Mouse (Mus musculus): ENCODE data around the gene Stab2. TPM values are rescaled to one million over a fixed set of nuclear protein-coding genes. Genes with fewer than 3 reads are reported as not detected.

The Stab2 gene
- polyA plus RNA-seq, 1 experiment from 2014 or later, result 0.04 TPM

DNA sequence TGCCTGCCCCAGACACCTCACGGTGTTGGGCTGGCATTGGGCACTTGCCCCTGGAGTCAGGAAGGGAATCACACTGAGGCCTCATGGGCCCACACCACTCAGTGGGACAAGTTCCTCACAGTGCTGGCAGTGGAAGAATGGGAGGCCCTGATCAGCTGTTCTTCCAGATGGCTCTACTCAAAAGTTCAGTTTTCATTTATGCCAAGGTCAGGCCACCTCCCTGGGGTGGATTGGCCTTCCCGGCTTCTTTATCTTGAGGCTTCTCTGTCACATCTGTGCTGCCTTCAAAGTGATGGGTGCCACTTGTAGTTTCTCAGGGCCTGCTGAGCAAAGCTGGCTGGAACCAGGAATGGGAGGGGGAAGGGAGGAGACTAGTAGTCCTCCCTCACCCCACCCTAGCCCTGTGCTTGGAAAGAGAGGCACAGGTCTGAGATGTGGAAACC lies 214.3 kb downstream of the Stab2 start:
- Histone ChIP-seq H3K27me3 (replicated peaks; ENCODE audit: control insufficient read depth, insufficient read depth, low read length) (no peaks in the 10 kb centered on the region), H3K4me2 (ENCODE audit: low read length) (no peak overlapping the region), H3K9me3 (ENCODE audit: control insufficient read depth, low read length) (no peaks in the 10 kb centered on the region), H3K4me1 (ENCODE audit: control insufficient read depth, insufficient read depth, low read depth, low read length) (no peaks in the 10 kb centered on the region), H3K4me3 (ENCODE audit: low read length) (no peak overlapping the region), H3K36me3 (ENCODE audit: control insufficient read depth, insufficient read depth, low read length) (no peaks in the 10 kb centered on the region), H3K9ac (ENCODE audit: low read depth, low read length) (no peak overlapping the region), H3K27ac (ENCODE audit: low read depth, low read length) (peak overlapping the region; percentile 48; the same call in 1 of the 2 replicates)
- WGBS, result 71% methylated on average over 2 of the region's 2 CpGs
- no peak for ATAC-seq

DNA sequence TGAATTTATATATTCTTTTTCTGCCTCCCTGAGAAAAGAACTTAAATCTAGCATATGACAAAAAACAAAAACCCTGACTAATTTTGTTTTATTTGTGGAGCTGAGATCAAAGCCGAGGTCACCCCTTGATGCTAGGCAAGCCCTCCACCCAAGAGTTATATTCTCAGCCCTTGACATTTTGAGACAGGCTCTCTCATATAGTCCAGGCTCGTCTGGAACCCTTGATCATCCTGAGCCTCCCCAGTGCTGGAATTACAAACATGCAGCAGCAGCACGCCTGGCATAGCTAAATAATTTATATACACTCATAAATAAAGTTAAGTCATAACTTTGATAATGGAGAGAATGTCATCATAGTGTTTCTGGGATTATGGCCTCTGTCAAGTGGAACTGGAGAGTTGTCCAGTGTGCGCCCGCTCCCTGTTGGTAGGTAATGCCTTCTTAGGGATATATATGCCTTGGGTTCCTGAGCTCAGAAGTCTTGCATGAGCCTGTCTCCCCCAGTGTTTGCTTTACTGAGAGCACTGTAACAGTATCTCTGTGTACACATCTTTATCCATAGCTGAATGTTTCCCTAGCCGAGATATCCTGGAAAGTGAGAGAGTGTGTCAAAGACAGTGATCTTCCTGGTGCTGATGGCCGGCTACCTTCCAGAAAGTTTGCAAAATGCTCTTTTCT lies 216.2 kb downstream of the Stab2 start:
- no peaks in the 10 kb centered on the region for H3K4me1 ChIP-seq (ENCODE audit: control insufficient read depth, insufficient read depth, low read depth, low read length)
- WGBS, result 85% methylated on average over 7 of the region's 7 CpGs
- no peak overlapping the region for H3K4me3 ChIP-seq (ENCODE audit: low read length)
- no peaks in the 10 kb centered on the region for H3K36me3 ChIP-seq (ENCODE audit: control insufficient read depth, insufficient read depth, low read length)
- H3K27ac ChIP-seq (ENCODE audit: low read depth, low read length), result no peak overlapping the region
- H3K4me2 ChIP-seq (ENCODE audit: low read length), result no peak overlapping the region
- no peak overlapping the region for H3K9ac ChIP-seq (ENCODE audit: low read depth, low read length)
- ATAC-seq, result no peak
- no peaks in the 10 kb centered on the region for H3K27me3 ChIP-seq (replicated peaks; ENCODE audit: control insufficient read depth, insufficient read depth, low read length)
- H3K9me3 ChIP-seq (ENCODE audit: control insufficient read depth, low read length), result no peaks in the 10 kb centered on the region

Other genes with a start within 250 kb of the Stab2 start
- not detected in 2 replicates for gene Gm49358, start 244.1 kb downstream of the Stab2 start, polyA plus RNA-seq (2015; fragmentation: Nextera tagmentation; extraction: Ambion mirVana)
- gene Nt5dc3, start 229.0 kb downstream of the Stab2 start, polyA plus RNA-seq (2015; fragmentation: Nextera tagmentation; extraction: Ambion mirVana), result 11.3 and 13.4 TPM in 2 replicates
- gene 1700113H08Rik, start 50.0 kb upstream of the Stab2 start, polyA plus RNA-seq (2015; fragmentation: Nextera tagmentation; extraction: Ambion mirVana), result 0.48 TPM in 1 of 2 replicates, not detected in the other

All from hindbrain, embryonic 16.5 days (tissue).